Mouse (Mus musculus) liver, embryonic 13.5 days (tissue): ENCODE measurements at regions not wholly inside any gene's neighbourhood (a gene's known extent, or its start where the extent isn't known, plus 50 kb on each side); places are given as distances from the start of the nearest gene placed in this dataset.

Experiments used
- ATAC-seq: fragments of 200-750 bp; cut with Nextera tagmentation; 2 replicates; pipeline ENCODE4 v1.8.0; 2017; ENCODE audit warnings: low read depth, mild to moderate bottlenecking, moderate number of reproducible peaks, moderate library complexity
- DNase-seq: peaks from one replicate; pipeline ENCODE4 v3.0.0; 2022
- H3K27ac ChIP-seq: fragments of 300-500 bp; sonication (generic); 2 replicates; pipeline ENCODE4 v1.5.1; 2015; ENCODE audit warnings: moderate library complexity, mild to moderate bottlenecking, inconsistent platforms
- H3K27me3 ChIP-seq: fragments of 300-500 bp; sonication (generic); 2 replicates; pipeline ENCODE4 v1.6.1; 2015; ENCODE audit warnings: mild to moderate bottlenecking, inconsistent platforms
- H3K36me3 ChIP-seq: fragments of 300-500 bp; sonication (generic); 2 replicates; pipeline ENCODE4 v1.6.1; 2015; ENCODE audit warnings: mild to moderate bottlenecking, inconsistent platforms
- H3K4me1 ChIP-seq: fragments of 300-500 bp; sonication (generic); replicated peaks from 2 replicates; pipeline ENCODE4 v1.6.1; 2015; ENCODE audit warnings: inconsistent platforms
- H3K4me2 ChIP-seq: fragments of 300-500 bp; sonication (generic); 2 replicates; pipeline ENCODE4 v1.6.1; 2015; ENCODE audit warnings: inconsistent platforms, mild to moderate bottlenecking, moderate library complexity
- H3K4me3 ChIP-seq: fragments of 300-500 bp; sonication (generic); replicated peaks from 2 replicates; pipeline ENCODE4 v1.5.1; 2015; ENCODE audit warnings: mild to moderate bottlenecking, inconsistent platforms
- H3K9ac ChIP-seq: fragments of 300-500 bp; sonication (generic); 2 replicates; pipeline ENCODE4 v1.6.1; 2015; ENCODE audit warnings: mild to moderate bottlenecking, inconsistent platforms
- H3K9me3 ChIP-seq: fragments of 300-500 bp; sonication (generic); replicated peaks from 2 replicates; pipeline ENCODE4 v1.6.1; 2016; ENCODE audit warnings: inconsistent platforms
- WGBS: fragments of 180-500 bp; shearing (Covaris S2); methylation state at CpG from one replicate; pipeline ENCODE4 v1.1.7; 2015; ENCODE audit not compliant: insufficient replicate concordance; 5-methylcytosine and 5-hydroxymethylcytosine counted together

GRCm38 (mm10) chr1:107914671-107915590 lies 325.1 kb downstream of the Serpinb8 start:
- Histone ChIP-seq H3K4me1 (no peaks in the 10 kb centered on the region), H3K27me3 (no peaks in the 10 kb centered on the region), H3K27ac (no peak overlapping the region), H3K36me3 (no peaks in the 10 kb centered on the region), H3K4me2 (no peak overlapping the region), H3K4me3 (no peak overlapping the region), H3K9me3 (no peaks in the 10 kb centered on the region), H3K9ac (no peak overlapping the region)
- 51% methylated on average over 7 of the region's 7 CpGs for WGBS
- DNase-seq (no peak), ATAC-seq (no peak)

DNA sequence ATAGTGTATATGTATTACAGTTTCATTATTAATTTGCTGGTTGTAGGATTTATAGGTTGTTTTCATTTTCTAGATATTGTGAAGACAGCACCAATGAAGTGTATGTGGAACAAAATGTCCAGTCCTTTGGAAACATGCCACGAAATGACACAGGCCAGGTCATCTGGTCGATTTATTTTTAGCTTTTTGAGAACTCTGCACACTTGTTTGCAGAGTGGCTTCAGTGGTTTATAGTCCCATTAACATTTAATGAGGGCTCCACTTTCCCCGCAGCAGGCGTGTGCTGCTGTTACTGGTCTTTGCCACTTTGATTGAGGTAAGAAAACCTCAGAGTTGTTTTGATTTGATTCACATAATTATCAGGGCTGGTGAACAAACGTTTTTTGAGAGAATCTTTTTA lies 327.2 kb downstream of the Serpinb8 start:
- 45% methylated on average over 5 of the region's 5 CpGs for WGBS
- DNase-seq = no peak

GRCm38 (mm10) chr1:107941601-107942270 lies 351.9 kb downstream of the Serpinb8 start:
- no peak overlapping the region for H3K4me3 ChIP-seq
- H3K9me3 ChIP-seq = no peaks in the 10 kb centered on the region
- no peaks in the 10 kb centered on the region for H3K4me1 ChIP-seq
- no peaks in the 10 kb centered on the region for H3K27me3 ChIP-seq
- no peaks in the 10 kb centered on the region for H3K36me3 ChIP-seq
- no peak overlapping the region for H3K27ac ChIP-seq
- 62% methylated on average over 5 of the region's 5 CpGs for WGBS
- DNase-seq = no peak
- no peak overlapping the region for H3K4me2 ChIP-seq
- no peak for ATAC-seq
- no peak overlapping the region for H3K9ac ChIP-seq

More for the DNA sequence above, 327.2 kb downstream of the Serpinb8 start:
- Histone ChIP-seq H3K36me3 (no peaks in the 10 kb centered on the region), H3K9ac (no peak overlapping the region), H3K4me3 (no peak overlapping the region), H3K27ac (no peak overlapping the region), H3K4me2 (no peak overlapping the region), H3K27me3 (no peaks in the 10 kb centered on the region), H3K4me1 (no peaks in the 10 kb centered on the region), H3K9me3 (no peaks in the 10 kb centered on the region)
- ATAC-seq = no peak

GRCm38 (mm10) chr1:107946204-107946939 lies 356.6 kb downstream of the Serpinb8 start:
- Histone ChIP-seq H3K9me3 (no peaks in the 10 kb centered on the region), H3K4me3 (no peak overlapping the region), H3K27ac (no peak overlapping the region), H3K9ac (no peak overlapping the region), H3K36me3 (no peaks in the 10 kb centered on the region), H3K4me1 (no peaks in the 10 kb centered on the region), H3K27me3 (no peaks in the 10 kb centered on the region), H3K4me2 (no peak overlapping the region)
- ATAC-seq = no peak
- WGBS = 41% methylated on average over 1 of the region's 1 CpGs
- DNase-seq = no peak

DNA sequence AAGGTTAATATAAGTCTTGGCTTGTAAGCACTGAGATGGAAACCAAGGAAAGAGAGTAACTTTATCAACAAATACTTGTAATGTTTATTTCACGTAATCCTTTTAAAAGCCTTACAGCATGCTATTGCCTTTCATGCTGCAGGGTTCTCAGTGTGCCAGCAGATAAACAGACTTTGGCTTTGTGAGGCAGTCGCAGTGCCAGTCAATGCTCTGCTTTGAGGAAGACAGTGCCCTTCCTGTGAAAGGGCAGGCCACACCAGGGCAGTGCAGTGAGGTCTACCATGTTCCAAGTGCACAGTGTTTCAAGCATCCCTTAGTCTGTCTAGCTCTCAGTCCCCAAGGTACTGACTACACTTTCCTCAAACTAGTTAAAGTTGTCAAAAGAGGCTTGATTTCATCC lies 360.6 kb downstream of the Serpinb8 start:
- WGBS = 52% methylated on average over 2 of the region's 2 CpGs
- H3K9ac ChIP-seq = no peak overlapping the region

DNA sequence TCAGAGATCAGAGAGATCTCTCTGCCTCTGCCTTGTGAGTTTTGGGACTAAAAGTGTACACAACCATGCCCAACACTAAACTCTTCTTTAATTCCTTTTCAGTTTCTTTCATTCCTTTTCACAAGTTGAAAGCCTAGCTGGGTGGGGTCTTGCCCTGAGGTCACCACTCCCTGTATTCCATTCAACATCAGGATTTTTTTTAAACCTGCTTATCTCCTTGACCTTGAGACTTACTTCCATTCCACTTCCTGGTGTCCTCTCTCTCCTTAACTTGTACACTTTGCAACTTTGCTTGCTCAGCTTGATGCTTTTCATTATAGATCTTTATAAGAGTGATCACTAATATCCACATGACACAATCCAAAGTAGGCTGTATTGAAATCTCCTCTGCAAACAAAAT lies 371.2 kb downstream of the Serpinb8 start:
- Histone ChIP-seq H3K27me3 (no peaks in the 10 kb centered on the region), H3K27ac (no peak overlapping the region), H3K4me1 (no peaks in the 10 kb centered on the region), H3K4me2 (no peak overlapping the region), H3K36me3 (no peaks in the 10 kb centered on the region), H3K4me3 (no peak overlapping the region), H3K9me3 (no peaks in the 10 kb centered on the region), H3K9ac (no peak overlapping the region)
- DNase-seq (no peak), ATAC-seq (no peak)

More for the DNA sequence above, 360.6 kb downstream of the Serpinb8 start:
- no peaks in the 10 kb centered on the region for H3K27me3 ChIP-seq
- H3K4me1 ChIP-seq = no peaks in the 10 kb centered on the region
- DNase-seq (no peak), ATAC-seq (no peak)
- no peaks in the 10 kb centered on the region for H3K9me3 ChIP-seq
- no peak overlapping the region for H3K27ac ChIP-seq
- H3K36me3 ChIP-seq = no peaks in the 10 kb centered on the region
- H3K4me3 ChIP-seq = no peak overlapping the region
- no peak overlapping the region for H3K4me2 ChIP-seq

GRCm38 (mm10) chr1:107975626-107976335 lies 386.0 kb downstream of the Serpinb8 start:
- H3K4me1 ChIP-seq = no peaks in the 10 kb centered on the region
- H3K4me3 ChIP-seq = no peak overlapping the region
- H3K9ac ChIP-seq = no peak overlapping the region
- no peak for ATAC-seq
- H3K4me2 ChIP-seq = no peak overlapping the region
- 48% methylated on average over 8 of the region's 8 CpGs for WGBS
- no peaks in the 10 kb centered on the region for H3K27me3 ChIP-seq
- no peaks in the 10 kb centered on the region for H3K36me3 ChIP-seq
- DNase-seq = no peak
- no peak overlapping the region for H3K27ac ChIP-seq
- H3K9me3 ChIP-seq = no peaks in the 10 kb centered on the region

DNA sequence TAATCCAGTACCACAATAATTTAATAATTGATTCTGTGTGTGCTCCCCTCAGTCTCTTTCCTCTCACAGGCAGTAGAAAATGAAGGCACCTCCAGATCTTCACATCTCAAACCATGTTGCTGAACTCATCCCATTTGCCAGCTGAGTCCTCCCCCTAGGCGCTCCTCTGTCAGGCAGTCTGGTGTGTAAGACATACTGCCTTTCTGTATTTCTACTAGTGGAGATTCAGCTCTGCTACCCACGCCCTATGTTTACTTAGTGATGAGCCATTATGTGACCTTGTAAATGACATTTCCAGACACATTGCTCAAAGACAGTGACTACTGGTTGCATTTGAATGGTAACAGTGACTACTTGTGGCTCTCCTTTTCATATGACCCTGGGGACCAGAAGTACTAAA lies 387.9 kb downstream of the Serpinb8 start:
- no peaks in the 10 kb centered on the region for H3K4me1 ChIP-seq
- no peak overlapping the region for H3K9ac ChIP-seq
- no peak overlapping the region for H3K4me2 ChIP-seq
- H3K9me3 ChIP-seq = no peaks in the 10 kb centered on the region
- H3K27me3 ChIP-seq = no peaks in the 10 kb centered on the region
- DNase-seq (no peak), ATAC-seq (no peak)
- no peak overlapping the region for H3K4me3 ChIP-seq
- H3K36me3 ChIP-seq = no peaks in the 10 kb centered on the region
- no peak overlapping the region for H3K27ac ChIP-seq
- 37% methylated on average over 2 of the region's 2 CpGs for WGBS

DNA sequence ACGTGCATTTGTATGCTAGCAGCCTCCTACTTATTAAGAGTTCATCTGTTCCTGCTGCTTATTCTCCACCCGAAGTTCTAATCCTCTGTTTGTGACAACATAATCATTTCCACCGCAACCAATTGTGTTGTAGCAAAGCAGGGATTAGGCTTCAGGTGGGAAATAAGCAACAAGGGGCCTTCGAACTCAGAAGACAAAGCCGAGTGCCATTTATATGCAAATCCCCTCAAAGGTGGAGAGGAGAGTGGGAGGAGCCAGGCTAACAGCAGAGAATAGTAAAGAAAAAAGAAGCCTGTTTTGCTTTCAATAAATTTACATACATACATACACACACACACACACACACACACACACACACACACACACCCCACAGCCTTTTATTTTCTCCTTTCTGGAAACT lies 388.6 kb downstream of the Serpinb8 start:
- 38% methylated on average over 5 of the region's 5 CpGs for WGBS
- ATAC-seq (no peak), DNase-seq (no peak)
- Histone ChIP-seq H3K36me3 (no peaks in the 10 kb centered on the region), H3K4me3 (no peak overlapping the region), H3K4me1 (no peaks in the 10 kb centered on the region), H3K27me3 (no peaks in the 10 kb centered on the region), H3K9ac (no peak overlapping the region), H3K27ac (no peak overlapping the region), H3K4me2 (no peak overlapping the region), H3K9me3 (no peaks in the 10 kb centered on the region)

DNA sequence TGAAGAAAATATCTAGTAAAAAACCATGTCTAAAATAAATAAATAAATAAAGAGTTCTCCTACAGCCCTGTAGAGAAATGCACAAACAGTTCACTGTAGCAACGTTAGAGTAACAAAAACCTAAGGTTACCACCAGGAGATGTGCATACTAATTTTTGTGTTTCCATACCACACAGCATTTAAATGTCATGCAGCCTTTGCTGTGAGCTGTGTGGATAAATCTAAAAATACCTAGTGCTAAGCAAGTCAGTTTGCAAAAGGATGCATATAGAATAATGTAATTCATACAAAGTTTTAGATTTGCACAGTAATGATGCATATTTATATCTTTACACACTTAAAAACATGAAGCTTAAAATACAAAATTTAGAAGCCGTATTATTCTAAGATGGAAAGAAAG lies 395.8 kb downstream of the Serpinb8 start:
- Histone ChIP-seq H3K4me2 (no peak overlapping the region), H3K36me3 (no peaks in the 10 kb centered on the region), H3K27me3 (no peaks in the 10 kb centered on the region), H3K4me1 (no peaks in the 10 kb centered on the region), H3K4me3 (no peak overlapping the region), H3K27ac (no peak overlapping the region), H3K9ac (no peak overlapping the region), H3K9me3 (no peaks in the 10 kb centered on the region)
- DNase-seq = no peak
- ATAC-seq = no peak
- 74% methylated on average over 2 of the region's 2 CpGs for WGBS

- Histone ChIP-seq H3K9ac (no peak overlapping the region), H3K4me3 (no peak overlapping the region), H3K4me1 (no peaks in the 10 kb centered on the region), H3K27ac (no peak overlapping the region), H3K36me3 (no peaks in the 10 kb centered on the region), H3K27me3 (no peaks in the 10 kb centered on the region), H3K9me3 (no peaks in the 10 kb centered on the region), H3K4me2 (no peak overlapping the region)
- no peak for DNase-seq
- WGBS = 60% methylated on average over 4 of the region's 4 CpGs
- no peak for ATAC-seq
Measured at GRCm38 (mm10) chr1:107988076-107988475, 398.3 kb downstream of the Serpinb8 start.
